Mouse (Mus musculus) forebrain, embryonic 16.5 days (tissue): ENCODE results near the gene Mmp14. TPM values are rescaled to one million over a fixed set of nuclear protein-coding genes. Genes with fewer than 3 reads are reported as not detected.

ENCODE experiments used
- ATAC-seq: fragments of 200-750 bp; cut with Nextera tagmentation; 2 replicates; pipeline ENCODE4 v1.8.0; 2017; ENCODE audit warnings: mild to moderate bottlenecking, moderate library complexity
- H3K27ac ChIP-seq: fragments of 300-500 bp; sonication (generic); 2 replicates; pipeline ENCODE4 v1.5.1; 2014; ENCODE audit warnings: low read length, control low read depth
- H3K27me3 ChIP-seq: fragments of 300-500 bp; sonication (generic); replicated peaks from 2 replicates; pipeline ENCODE4 v1.6.1; 2014; ENCODE audit warnings: low read length; ENCODE audit not compliant: control insufficient read depth, insufficient read depth
- H3K36me3 ChIP-seq: fragments of 300-500 bp; sonication (generic); 2 replicates; pipeline ENCODE4 v1.6.1; 2014; ENCODE audit not compliant: control insufficient read depth, insufficient read depth
- H3K4me1 ChIP-seq: fragments of 300-500 bp; sonication (generic); replicated peaks from 2 replicates; pipeline ENCODE4 v1.6.1; 2014; ENCODE audit warnings: low read length; ENCODE audit not compliant: control insufficient read depth, insufficient read depth
- H3K4me2 ChIP-seq: fragments of 300-500 bp; sonication (generic); 2 replicates; pipeline ENCODE4 v1.6.1; 2014; ENCODE audit warnings: mild to moderate bottlenecking, low read length, control low read depth
- H3K4me3 ChIP-seq: fragments of 300-500 bp; sonication (generic); replicated peaks from 2 replicates; pipeline ENCODE4 v1.5.1; 2014; ENCODE audit warnings: mild to moderate bottlenecking, low read length, control low read depth
- H3K9ac ChIP-seq: fragments of 300-500 bp; sonication (generic); replicated peaks from 2 replicates; pipeline ENCODE4 v1.6.1; 2014; ENCODE audit warnings: low read depth, low read length, control low read depth
- H3K9me3 ChIP-seq: fragments of 300-500 bp; sonication (generic); 2 replicates; pipeline ENCODE4 v1.6.1; 2016; ENCODE audit warnings: low read length; ENCODE audit not compliant: control insufficient read depth
- WGBS: fragments of 180-500 bp; shearing (Covaris S2); extraction: QIAGEN DNeasy Blood & Tissue Kit; methylation state at CpG from one replicate; pipeline ENCODE4 v1.1.7; 2014; 5-methylcytosine and 5-hydroxymethylcytosine counted together
- polyA plus RNA-seq: library from polyadenylated mRNA; unstranded; fragments of >200 nt; fragmentation: Nextera tagmentation; extraction: Ambion mirVana; gene quantifications from 2 replicates; pipeline ENCODE4 v1.2.1, GENCODE M21; 2015

The Mmp14 gene
- polyA plus RNA-seq, 1 experiment from 2014 or later: 49.4 TPM

DNA sequence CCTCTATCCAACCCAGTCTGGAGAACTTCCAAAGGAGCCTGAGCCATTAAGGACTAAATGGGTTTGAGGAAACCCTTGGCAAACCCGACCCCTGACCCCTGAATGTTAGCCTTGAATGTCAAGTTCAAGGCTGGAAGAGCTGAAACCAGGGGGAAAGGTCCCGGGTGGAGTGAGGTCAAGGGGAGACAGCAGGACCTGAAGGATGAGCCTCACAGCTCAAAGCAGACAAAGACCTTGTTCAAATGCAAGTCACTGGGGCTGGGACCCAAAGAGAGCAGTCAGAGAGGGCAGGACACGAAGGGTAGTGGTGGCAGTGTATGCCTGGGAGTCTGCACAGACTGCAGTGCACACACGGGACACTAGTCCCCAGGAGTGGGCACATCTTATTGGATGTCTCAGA, 10.0 kb downstream of the Mmp14 start:
- Histone ChIP-seq H3K9ac (no peak overlapping the region), H3K4me3 (no peak overlapping the region), H3K36me3 (no peaks in the 10 kb centered on the region), H3K27me3 (no peaks in the 10 kb centered on the region), H3K4me1 (no peaks in the 10 kb centered on the region; the same call in 1 of the 2 replicates), H3K9me3 (no peaks in the 10 kb centered on the region), H3K27ac (no peak overlapping the region), H3K4me2 (no peak overlapping the region)
- 84% methylated on average over 4 of the region's 4 CpGs for WGBS
- no peak for ATAC-seq

DNA sequence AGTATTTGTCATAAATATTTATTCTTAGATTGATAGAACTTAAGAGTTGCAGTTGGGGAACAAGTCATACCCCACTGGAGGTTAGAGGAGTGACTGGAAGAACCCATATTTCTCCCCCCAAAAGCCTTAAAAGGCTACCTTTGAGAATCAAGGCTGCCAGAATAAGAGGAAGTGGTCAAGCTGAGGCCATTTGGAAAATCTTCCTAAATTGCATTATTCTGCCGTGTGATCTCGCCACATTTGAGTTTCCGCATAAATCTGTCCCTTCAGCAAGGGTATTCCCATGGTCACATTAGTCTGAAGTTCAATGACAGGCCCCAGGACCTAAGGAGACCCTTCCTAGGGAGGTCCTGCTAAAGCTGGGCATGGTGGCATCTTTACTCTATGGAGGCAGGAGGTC, 11.1 kb downstream of the Mmp14 start:
- 91% methylated on average over 3 of the region's 3 CpGs for WGBS

DNA sequence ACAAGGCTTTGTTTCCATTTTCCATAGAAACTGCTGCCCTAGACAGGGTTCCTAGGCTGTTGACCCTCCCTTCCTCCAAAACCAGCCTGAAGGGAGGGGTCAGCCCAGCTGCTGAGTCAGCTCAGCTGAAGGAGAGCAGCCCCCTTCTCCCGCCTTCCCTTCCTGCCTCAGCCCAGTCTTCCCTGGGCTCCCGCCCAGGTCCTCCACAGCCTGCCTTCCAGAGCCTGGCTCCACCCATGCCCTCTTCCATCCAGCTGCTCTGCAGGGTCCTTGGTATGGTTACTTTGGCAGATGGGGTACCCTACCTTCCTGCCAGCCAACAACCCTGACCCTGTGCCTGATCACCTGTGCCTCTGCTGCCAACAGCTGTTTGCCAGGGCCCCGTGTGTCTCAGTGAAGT, 11.8 kb downstream of the Mmp14 start:
- peak overlapping the region; percentile 20; the same call in 1 of the 2 replicates for H3K27ac ChIP-seq
- H3K4me3 ChIP-seq: no peak overlapping the region
- no peaks in the 10 kb centered on the region; the same call in 1 of the 2 replicates for H3K4me1 ChIP-seq

More for the DNA sequence above, 11.1 kb downstream of the Mmp14 start:
- Histone ChIP-seq H3K27ac (no peak overlapping the region), H3K9ac (no peak overlapping the region), H3K4me2 (no peak overlapping the region), H3K9me3 (no peaks in the 10 kb centered on the region), H3K4me3 (no peak overlapping the region), H3K36me3 (no peaks in the 10 kb centered on the region), H3K27me3 (no peaks in the 10 kb centered on the region), H3K4me1 (no peaks in the 10 kb centered on the region; the same call in 1 of the 2 replicates)
- ATAC-seq: no peak

DNA sequence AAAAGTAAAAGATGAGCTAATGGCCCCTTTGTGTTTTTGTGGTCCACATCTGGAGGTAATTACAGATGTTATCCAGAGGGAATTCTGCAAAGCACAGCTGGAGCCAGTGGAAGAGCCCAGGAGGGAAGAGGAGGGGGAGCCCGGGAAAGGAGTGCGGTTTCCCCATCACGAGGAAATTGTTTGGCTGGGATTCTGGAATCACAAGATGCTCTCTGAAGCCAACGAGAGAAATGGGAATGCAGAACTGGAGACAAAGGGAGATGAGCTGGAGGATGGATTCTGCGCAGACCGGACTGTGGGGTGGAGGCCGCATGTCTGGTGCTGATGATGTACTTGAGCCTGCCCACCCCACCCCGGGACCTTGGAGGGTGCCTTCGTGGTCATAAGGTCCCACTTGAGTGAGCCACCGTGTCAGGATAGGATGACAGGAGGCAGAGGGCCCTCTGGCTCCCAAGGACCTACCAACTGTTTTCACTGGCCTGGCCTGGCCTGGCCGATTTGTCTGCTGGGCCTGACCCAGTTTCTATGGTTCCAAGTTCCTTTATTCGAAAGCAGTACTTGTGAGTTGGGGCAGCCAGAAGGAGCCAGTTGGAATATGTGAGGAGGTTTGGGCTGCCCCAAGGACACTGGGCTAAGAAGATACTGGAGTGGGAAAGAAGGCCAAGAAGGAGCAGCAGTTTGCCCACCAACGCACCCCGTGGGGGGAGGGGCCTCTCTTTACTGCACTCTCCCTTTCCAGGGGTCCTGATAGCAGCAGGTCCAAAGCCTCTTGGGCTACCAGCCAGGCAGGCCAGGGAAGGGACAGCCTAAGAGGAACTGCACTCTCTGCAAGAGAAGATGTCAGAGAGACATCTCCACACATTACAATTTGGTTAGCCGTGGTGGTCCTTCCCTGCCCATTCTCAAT, 12.6 kb downstream of the Mmp14 start:
- H3K36me3 ChIP-seq: no peaks in the 10 kb centered on the region
- no peaks in the 10 kb centered on the region for H3K9me3 ChIP-seq
- peak; percentile 29; the same call in 1 of the 2 replicates for ATAC-seq
- H3K9ac ChIP-seq: no peak overlapping the region
- no peak overlapping the region for H3K4me3 ChIP-seq
- WGBS: 60% methylated on average over 15 of the region's 15 CpGs
- no peak overlapping the region for H3K27ac ChIP-seq
- H3K4me1 ChIP-seq: peaks cover 2% of the 10 kb centered on the region
- no peak overlapping the region for H3K4me2 ChIP-seq
- no peaks in the 10 kb centered on the region for H3K27me3 ChIP-seq

More for the DNA sequence above, 11.8 kb downstream of the Mmp14 start:
- peak; percentile 40 for ATAC-seq
- H3K36me3 ChIP-seq: no peaks in the 10 kb centered on the region
- no peak overlapping the region for H3K9ac ChIP-seq
- H3K4me2 ChIP-seq: no peak overlapping the region
- no peaks in the 10 kb centered on the region for H3K27me3 ChIP-seq
- H3K9me3 ChIP-seq: no peaks in the 10 kb centered on the region
- 38% methylated on average over 3 of the region's 3 CpGs for WGBS

DNA sequence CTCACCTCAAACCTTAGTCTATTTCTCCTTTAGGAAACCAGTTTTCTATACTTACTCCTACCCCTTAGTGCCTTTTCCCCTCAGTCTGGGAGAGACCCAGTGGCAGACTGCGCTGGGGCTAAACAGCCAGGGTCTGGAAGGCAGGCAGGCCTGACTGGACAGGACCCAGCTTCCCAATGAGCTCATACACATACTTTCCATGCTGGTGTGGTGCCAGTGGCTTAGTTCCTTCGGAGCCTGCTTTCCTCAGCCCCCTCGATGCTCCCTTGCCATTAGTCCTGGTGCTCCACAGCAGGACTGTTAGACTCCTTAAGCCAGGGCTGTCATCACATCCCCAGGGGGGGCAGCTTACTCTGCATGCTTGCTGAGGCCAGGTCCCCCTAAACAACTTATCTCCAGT, 14.1 kb downstream of the Mmp14 start:
- Histone ChIP-seq H3K4me3 (no peak overlapping the region), H3K9me3 (no peaks in the 10 kb centered on the region), H3K27ac (no peak overlapping the region), H3K27me3 (no peaks in the 10 kb centered on the region), H3K9ac (no peak overlapping the region), H3K4me1 (peaks cover 3% of the 10 kb centered on the region), H3K4me2 (no peak overlapping the region), H3K36me3 (no peaks in the 10 kb centered on the region)
- no peak for ATAC-seq
- WGBS: 62% methylated on average over 3 of the region's 3 CpGs

DNA sequence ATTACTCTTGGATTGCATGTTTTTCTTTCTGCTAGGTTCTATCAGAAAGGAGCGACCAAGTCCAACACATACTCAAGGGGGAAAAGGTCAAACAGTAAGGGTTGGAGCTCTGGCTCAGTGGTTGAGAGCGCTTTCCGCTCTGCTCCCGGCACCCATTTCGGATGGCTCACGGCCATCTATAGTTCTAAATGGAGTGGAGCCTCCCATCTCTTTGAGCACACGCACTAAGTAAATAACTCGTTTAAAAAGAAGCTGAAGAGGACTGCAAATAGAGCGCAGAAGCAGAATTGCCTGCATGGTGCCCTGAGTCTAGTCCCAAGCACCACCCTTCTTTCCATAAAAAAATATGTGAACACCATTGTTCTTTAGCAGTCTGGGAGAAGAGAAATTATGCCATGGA, 22.2 kb downstream of the Mmp14 start:
- H3K4me2 ChIP-seq: no peak overlapping the region
- no peaks in the 10 kb centered on the region for H3K36me3 ChIP-seq
- H3K4me1 ChIP-seq: peaks cover 3% of the 10 kb centered on the region; the same call in 1 of the 2 replicates
- 85% methylated on average over 9 of the region's 9 CpGs for WGBS
- no peak for ATAC-seq
- no peaks in the 10 kb centered on the region for H3K27me3 ChIP-seq
- H3K4me3 ChIP-seq: no peak overlapping the region
- H3K27ac ChIP-seq: no peak overlapping the region
- H3K9ac ChIP-seq: no peak overlapping the region
- no peaks in the 10 kb centered on the region for H3K9me3 ChIP-seq

DNA sequence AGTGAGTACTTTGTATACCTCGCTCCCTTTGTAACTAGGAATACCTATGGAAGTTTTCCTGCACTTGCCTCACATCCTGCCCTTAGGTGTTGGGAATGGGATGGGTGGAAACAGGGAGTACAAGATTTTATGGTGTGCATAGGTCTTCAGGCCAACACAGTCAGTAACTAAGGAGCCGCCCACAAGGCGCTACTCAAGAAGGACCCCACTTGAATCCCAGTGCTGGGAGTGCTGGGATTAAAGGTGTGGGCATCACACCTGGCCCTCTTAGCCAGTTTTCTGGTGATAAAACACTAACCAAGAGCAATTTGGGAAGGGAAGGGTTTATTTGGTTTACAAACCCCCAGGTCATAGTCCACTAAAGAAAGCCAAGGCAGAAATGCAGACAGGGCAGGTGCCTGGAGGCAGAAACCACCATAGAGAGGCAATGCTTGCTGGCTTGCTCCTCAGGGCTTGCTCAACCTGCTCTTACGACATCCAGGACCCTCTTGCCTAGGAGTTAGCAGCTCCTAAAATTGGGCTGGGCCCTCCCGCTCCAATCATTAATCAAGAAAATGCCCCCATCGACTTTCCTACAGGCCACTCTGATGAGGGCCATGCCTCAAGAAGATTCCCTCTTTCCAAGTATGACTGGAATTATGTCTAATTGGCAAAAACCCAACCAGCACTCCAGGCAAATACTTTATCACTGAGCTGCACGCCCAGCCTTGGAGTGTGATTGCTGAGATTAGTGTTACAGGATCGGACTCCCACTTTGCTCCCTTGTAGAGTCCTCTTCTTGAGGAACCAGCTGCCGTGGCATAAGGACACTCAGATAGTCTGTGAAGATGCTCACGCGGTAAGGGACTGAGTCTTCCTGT, 23.5 kb downstream of the Mmp14 start:
- WGBS: 87% methylated on average over 11 of the region's 11 CpGs
- no peaks in the 10 kb centered on the region for H3K4me1 ChIP-seq
- no peaks in the 10 kb centered on the region for H3K36me3 ChIP-seq
- no peaks in the 10 kb centered on the region for H3K9me3 ChIP-seq
- H3K27me3 ChIP-seq: no peaks in the 10 kb centered on the region
- H3K4me3 ChIP-seq: no peak overlapping the region
- no peak overlapping the region for H3K9ac ChIP-seq
- no peak overlapping the region for H3K4me2 ChIP-seq
- ATAC-seq: no peak
- no peak overlapping the region for H3K27ac ChIP-seq

DNA sequence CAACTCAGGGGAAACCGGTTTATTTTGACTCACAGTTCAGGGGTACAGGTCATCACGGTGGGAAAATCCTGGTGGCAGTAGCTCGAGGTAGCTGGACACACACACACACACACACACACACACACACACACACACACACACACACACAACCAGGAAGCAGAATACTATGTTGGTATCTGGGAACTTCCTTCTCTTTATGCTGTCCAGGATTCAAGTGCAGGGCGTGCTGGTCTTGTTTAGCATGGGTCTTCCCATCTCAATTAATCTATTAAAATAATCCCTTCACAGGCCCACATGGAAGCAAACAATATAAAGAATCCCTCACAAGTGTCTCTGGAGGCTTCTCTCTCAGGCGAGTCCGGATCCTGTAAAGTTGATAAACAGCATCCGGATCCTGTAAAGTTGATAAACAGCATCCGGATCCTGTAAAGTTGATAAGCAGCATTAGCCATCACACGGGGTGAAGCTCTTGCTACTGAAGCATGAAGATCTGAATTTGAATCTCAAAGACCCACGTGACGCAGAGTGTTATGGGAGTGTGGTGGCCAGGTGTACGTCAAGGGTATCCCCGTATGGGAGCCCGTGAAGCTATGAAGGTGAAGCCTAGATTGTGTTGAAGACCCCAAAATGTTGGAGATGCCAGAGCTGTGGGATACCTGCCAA, 26.6 kb downstream of the Mmp14 start:
- Histone ChIP-seq H3K9ac (no peak overlapping the region), H3K9me3 (no peaks in the 10 kb centered on the region), H3K27me3 (no peaks in the 10 kb centered on the region), H3K4me2 (no peak overlapping the region), H3K4me1 (no peaks in the 10 kb centered on the region), H3K4me3 (no peak overlapping the region), H3K27ac (no peak overlapping the region), H3K36me3 (no peaks in the 10 kb centered on the region)
- 91% methylated on average over 14 of the region's 14 CpGs for WGBS
- no peak for ATAC-seq

DNA sequence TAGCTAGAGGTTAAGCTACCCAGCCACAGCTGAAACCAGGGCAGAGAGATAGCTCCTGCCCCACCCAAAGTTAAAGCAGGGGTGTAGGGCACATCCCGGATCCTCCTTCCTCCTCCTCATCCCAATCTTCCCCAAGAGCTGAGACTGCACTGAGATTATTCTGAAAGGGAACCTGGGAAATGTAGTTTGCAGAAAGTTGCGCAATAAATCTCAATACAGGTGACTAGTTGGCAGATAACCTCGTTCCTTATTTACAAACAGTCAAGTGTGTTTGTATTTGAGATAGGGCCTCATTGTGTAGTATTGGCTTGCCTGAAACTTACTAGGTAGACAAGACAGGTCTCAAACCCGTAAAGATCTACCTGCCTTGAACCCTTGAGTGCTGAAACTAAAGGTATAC, 30.7 kb downstream of the Mmp14 start:
- 83% methylated on average over 4 of the region's 4 CpGs for WGBS

More for the DNA sequence above, 30.7 kb downstream of the Mmp14 start:
- Histone ChIP-seq H3K27me3 (no peaks in the 10 kb centered on the region), H3K4me1 (peaks cover 13% of the 10 kb centered on the region), H3K4me3 (no peak overlapping the region), H3K4me2 (no peak overlapping the region), H3K27ac (no peak overlapping the region), H3K9me3 (no peaks in the 10 kb centered on the region), H3K9ac (no peak overlapping the region), H3K36me3 (no peaks in the 10 kb centered on the region)
- no peak for ATAC-seq
